Mouse (Mus musculus): ENCODE data around the gene Nup50. TPM values are rescaled to one million over a fixed set of nuclear protein-coding genes. Genes with fewer than 3 reads are reported as not detected.
"Not testable (repeated sequence)": the region's sequence is repeated elsewhere in the genome, so short reads cannot be mapped to it uniquely, and the experiment has no call there.

Gene Nup50
- total and polyA plus RNA-seq, 3 experiments: 3.8 to 16.6 (median 15.5) TPM

GRCm38 (mm10) chr15:84891658-84892057 is 31.6 kb upstream of the Nup50 start:
- H3K79me2 ChIP-seq (replicated peaks; ENCODE audit: control insufficient read depth, insufficient read depth, low read length): no peaks in the 10 kb centered on the region
- no peak overlapping the region for H3K9ac ChIP-seq (ENCODE audit: low read depth, low read length)
- H3K36me3 ChIP-seq (ENCODE audit: control insufficient read depth, insufficient read depth, low read length): no peaks in the 10 kb centered on the region
- no peak overlapping the region for H3K4me3 ChIP-seq
- WGBS: 3% methylated on average over 3 of the region's 3 CpGs
- H3K27me3 ChIP-seq (ENCODE audit: control insufficient read depth, insufficient read depth, low read length): no peaks in the 10 kb centered on the region
- no peaks in the 10 kb centered on the region for H3K4me1 ChIP-seq (ENCODE audit: control insufficient read depth, insufficient read depth, low read length)
- peak; percentile 39 to 64 for DNase-seq
- no peak overlapping the region for H3K27ac ChIP-seq
- no peak for TF ChIP-seq POLR2A (IDR thresholded peaks at IDR 0.05; ENCODE audit: insufficient read depth, low read depth, low read length)
- 0 out of 2 replicates have a peak, but pooled peaks have one; percentile 11 for TF ChIP-seq EP300 (IDR thresholded peaks at IDR 0.05; ENCODE audit: insufficient read depth, low read depth, low read length)
- no peak; the same call in none of the 2 replicates for TF ChIP-seq CTCF (IDR thresholded peaks at IDR 0.05)
- intact Hi-C loops (cut with DNase I): loop anchor here (1.0 to 5.0 kb wide), 4 partner anchors 35 to 134 kb away; partner anchors contain the start of gene Phf21b

GRCm38 (mm10) chr15:84896216-84896615 is 27.0 kb upstream of the Nup50 start:
- peak; percentile 22 to 25 for DNase-seq
- H3K9ac ChIP-seq (ENCODE audit: low read depth, low read length); intact Hi-C loops (cut with DNase I); H3K36me3 ChIP-seq (ENCODE audit: control insufficient read depth, insufficient read depth, low read length); H3K79me2 ChIP-seq (replicated peaks; ENCODE audit: control insufficient read depth, insufficient read depth, low read length); H3K27me3 ChIP-seq (ENCODE audit: control insufficient read depth, insufficient read depth, low read length); H3K4me3 ChIP-seq; H3K4me1 ChIP-seq (ENCODE audit: control insufficient read depth, insufficient read depth, low read length); H3K27ac ChIP-seq: not testable (repeated sequence)
- 40% methylated on average over 10 of the region's 10 CpGs for WGBS

- no peaks in the 10 kb centered on the region for H3K79me2 ChIP-seq (replicated peaks; ENCODE audit: control insufficient read depth, insufficient read depth, low read length)
- intact Hi-C loops (cut with DNase I): no loop called here
- H3K27me3 ChIP-seq (ENCODE audit: control insufficient read depth, insufficient read depth, low read length): no peaks in the 10 kb centered on the region
- no peaks in the 10 kb centered on the region for H3K36me3 ChIP-seq (ENCODE audit: control insufficient read depth, insufficient read depth, low read length)
- TF ChIP-seq EP300 (IDR thresholded peaks at IDR 0.05; ENCODE audit: insufficient read depth, low read depth, low read length): no peak
- TF ChIP-seq CTCF (IDR thresholded peaks at IDR 0.05): no peak
- no peak for TF ChIP-seq POLR2A (IDR thresholded peaks at IDR 0.05; ENCODE audit: insufficient read depth, low read depth, low read length)
- no peak for DNase-seq
- no peak overlapping the region for H3K27ac ChIP-seq
- H3K4me1 ChIP-seq (ENCODE audit: control insufficient read depth, insufficient read depth, low read length): no peaks in the 10 kb centered on the region
- no peak overlapping the region for H3K4me3 ChIP-seq
- H3K9ac ChIP-seq (ENCODE audit: low read depth, low read length): no peak overlapping the region
- 65% methylated on average over 1 of the region's 1 CpGs for WGBS
These were observed 26.5 kb upstream of the Nup50 start for GRCm38 (mm10) chr15:84896664-84897063.

GRCm38 (mm10) chr15:84898077-84898476 is 25.1 kb upstream of the Nup50 start:
- no peaks in the 10 kb centered on the region for H3K36me3 ChIP-seq (ENCODE audit: control insufficient read depth, insufficient read depth, low read length)
- no peak overlapping the region for H3K4me3 ChIP-seq
- WGBS: 21% methylated on average over 7 of the region's 7 CpGs
- H3K9ac ChIP-seq (ENCODE audit: low read depth, low read length): no peak overlapping the region
- H3K27me3 ChIP-seq (ENCODE audit: control insufficient read depth, insufficient read depth, low read length): no peaks in the 10 kb centered on the region
- no peak for DNase-seq
- no peak overlapping the region for H3K27ac ChIP-seq
- no peak for TF ChIP-seq CTCF (IDR thresholded peaks at IDR 0.05)
- intact Hi-C loops (cut with DNase I): no loop called here
- no peaks in the 10 kb centered on the region for H3K4me1 ChIP-seq (ENCODE audit: control insufficient read depth, insufficient read depth, low read length)
- H3K79me2 ChIP-seq (replicated peaks; ENCODE audit: control insufficient read depth, insufficient read depth, low read length): no peaks in the 10 kb centered on the region

GRCm38 (mm10) chr15:84903843-84904385 is 19.3 kb upstream of the Nup50 start:
- TF ChIP-seq CTCF (IDR thresholded peaks at IDR 0.05) (no peak), POLR2A (IDR thresholded peaks at IDR 0.05; ENCODE audit: insufficient read depth, low read depth, low read length) (no peak), EP300 (IDR thresholded peaks at IDR 0.05; ENCODE audit: insufficient read depth, low read depth, low read length) (no peak)
- H3K27ac ChIP-seq: no peak overlapping the region
- no peaks in the 10 kb centered on the region for H3K36me3 ChIP-seq (ENCODE audit: control insufficient read depth, insufficient read depth, low read length)
- H3K4me3 ChIP-seq: no peak overlapping the region
- H3K4me1 ChIP-seq (ENCODE audit: control insufficient read depth, insufficient read depth, low read length): no peaks in the 10 kb centered on the region
- no peaks in the 10 kb centered on the region for H3K79me2 ChIP-seq (replicated peaks; ENCODE audit: control insufficient read depth, insufficient read depth, low read length)
- no peak overlapping the region for H3K9ac ChIP-seq (ENCODE audit: low read depth, low read length)
- 71% methylated on average over 7 of the region's 7 CpGs for WGBS
- intact Hi-C loops (cut with DNase I): no loop called here
- no peak for DNase-seq
- H3K27me3 ChIP-seq (ENCODE audit: control insufficient read depth, insufficient read depth, low read length): no peaks in the 10 kb centered on the region

GRCm38 (mm10) chr15:84913201-84913600 is 10.0 kb upstream of the Nup50 start:
- H3K9ac ChIP-seq (ENCODE audit: low read depth, low read length): no peak overlapping the region
- no peaks in the 10 kb centered on the region for H3K27me3 ChIP-seq (ENCODE audit: control insufficient read depth, insufficient read depth, low read length)
- H3K27ac ChIP-seq: no peak overlapping the region
- no peak overlapping the region for H3K4me3 ChIP-seq
- no peaks in the 10 kb centered on the region for H3K36me3 ChIP-seq (ENCODE audit: control insufficient read depth, insufficient read depth, low read length)
- no peaks in the 10 kb centered on the region for H3K79me2 ChIP-seq (replicated peaks; ENCODE audit: control insufficient read depth, insufficient read depth, low read length)
- H3K4me1 ChIP-seq (ENCODE audit: control insufficient read depth, insufficient read depth, low read length): no peaks in the 10 kb centered on the region
- TF ChIP-seq EP300 (IDR thresholded peaks at IDR 0.05; ENCODE audit: insufficient read depth, low read depth, low read length) (no peak), POLR2A (IDR thresholded peaks at IDR 0.05; ENCODE audit: insufficient read depth, low read depth, low read length) (no peak), CTCF (IDR thresholded peaks at IDR 0.05) (no peak)
- intact Hi-C loops (cut with DNase I): no loop called here
- WGBS: 89% methylated on average over 3 of the region's 3 CpGs
- no peak for DNase-seq
